Mouse (Mus musculus): ENCODE results near the gene Ifngr2.

Gene Ifngr2

GRCm38 (mm10) chr16:91566002-91566401 lies 19.1 kb downstream of the Ifngr2 start:
- no peak for DNase-seq

GRCm38 (mm10) chr16:91568960-91569359 lies 22.1 kb downstream of the Ifngr2 start:
- no peak for DNase-seq

- no peak for DNase-seq
Measured at GRCm38 (mm10) chr16:91571105-91571504, 24.2 kb downstream of the Ifngr2 start.

- DNase-seq, result no peak
Measured at GRCm38 (mm10) chr16:91575151-91575550, 28.3 kb downstream of the Ifngr2 start.

GRCm38 (mm10) chr16:91578980-91579720 lies 32.3 kb downstream of the Ifngr2 start:
- DNase-seq, result no peak

- DNase-seq, result peak; percentile 83
Measured at GRCm38 (mm10) chr16:91582307-91582706, 35.4 kb downstream of the Ifngr2 start.

- DNase-seq, result no peak
Measured at GRCm38 (mm10) chr16:91585617-91586016, 38.7 kb downstream of the Ifngr2 start.

GRCm38 (mm10) chr16:91586244-91586643 lies 39.4 kb downstream of the Ifngr2 start:
- no peak for DNase-seq

GRCm38 (mm10) chr16:91587730-91588453 lies 41.0 kb downstream of the Ifngr2 start:
- peak; percentile 65 for DNase-seq

GRCm38 (mm10) chr16:91588703-91589102 lies 41.8 kb downstream of the Ifngr2 start:
- DNase-seq, result no peak

- DNase-seq, result no peak
Measured at GRCm38 (mm10) chr16:91592162-91592561, 45.3 kb downstream of the Ifngr2 start.

- DNase-seq, result no peak
Measured at GRCm38 (mm10) chr16:91593262-91593661, 46.4 kb downstream of the Ifngr2 start.

- no peak for DNase-seq
Measured at GRCm38 (mm10) chr16:91595076-91595475, 48.2 kb downstream of the Ifngr2 start.

- DNase-seq, result no peak
Measured at GRCm38 (mm10) chr16:91596397-91596778, 49.5 kb downstream of the Ifngr2 start.

GRCm38 (mm10) chr16:91596779-91597671 lies 50.2 kb downstream of the Ifngr2 start:
- DNase-seq, result peak; percentile 60

GRCm38 (mm10) chr16:91597672-91598010 lies 50.8 kb downstream of the Ifngr2 start, which contains the start of gene Tmem50b:
TSS of gene Tmem50b (minus strand) at chr16:91597800.
- peak; percentile 100 for DNase-seq

GRCm38 (mm10) chr16:91599242-91599641 lies 52.4 kb downstream of the Ifngr2 start:
- no peak for DNase-seq

GRCm38 (mm10) chr16:91601081-91601480 lies 54.2 kb downstream of the Ifngr2 start:
- DNase-seq, result no peak

- no peak for DNase-seq
Measured at GRCm38 (mm10) chr16:91601693-91602092, 54.8 kb downstream of the Ifngr2 start.

GRCm38 (mm10) chr16:91605156-91605555 lies 58.3 kb downstream of the Ifngr2 start:
- DNase-seq, result no peak

GRCm38 (mm10) chr16:91606958-91607357 lies 60.1 kb downstream of the Ifngr2 start:
- no peak for DNase-seq

GRCm38 (mm10) chr16:91609501-91610245 lies 62.8 kb downstream of the Ifngr2 start:
- DNase-seq, result no peak

- no peak for DNase-seq
Measured at GRCm38 (mm10) chr16:91611248-91611647, 64.4 kb downstream of the Ifngr2 start.
